Comparison of ENCODE assay signal across 8 mouse cellular contexts in the genomic region with DNA sequence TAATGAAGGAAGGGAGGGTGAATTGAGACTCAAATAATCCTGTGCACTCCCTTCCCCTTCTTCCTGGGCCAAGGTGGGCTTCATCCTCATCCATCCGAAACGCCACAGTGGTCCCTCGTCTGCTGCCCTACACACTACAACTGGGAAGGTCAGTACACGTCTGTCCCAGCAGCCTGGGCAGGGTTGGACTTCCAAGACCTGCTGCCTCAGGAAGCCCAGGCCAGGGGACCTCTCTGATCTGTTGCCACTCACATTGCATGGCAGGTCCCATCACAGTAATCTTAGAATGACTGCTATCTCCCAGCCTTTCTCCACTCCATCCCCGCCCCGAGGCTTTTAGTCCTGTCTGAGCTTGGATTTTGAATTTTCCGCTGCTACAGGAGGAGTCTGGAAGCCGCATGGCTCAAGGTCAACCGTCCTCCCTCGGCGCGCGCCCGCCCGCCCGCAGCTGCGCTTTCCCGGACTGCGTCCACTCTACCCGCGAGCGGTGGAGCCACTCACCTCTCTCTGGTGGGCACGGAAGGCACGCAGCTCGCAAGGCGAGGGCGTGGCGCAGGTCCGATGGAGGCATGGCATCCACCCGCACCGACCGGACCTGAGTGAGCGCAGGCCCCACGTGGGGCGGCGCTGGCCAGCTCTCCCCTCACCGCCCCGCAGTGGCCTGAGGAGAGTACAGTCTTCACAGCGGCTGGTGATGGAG. TPM values are rescaled to one million over a fixed set of nuclear protein-coding genes. Genes with fewer than 3 reads are reported as not detected.
DNase-seq lines count a peak whose midpoint lies in the region; ATAC-seq and TF ChIP-seq lines count a peak whose summit lies in the region.

A gene (minus strand): TSS at position 601 of the 700 bp plus-strand sequence.

- 3% methylated on average over 39 of the region's 39 CpGs for WGBS in heart, embryonic 16.5 days
- 3% methylated on average over 39 of the region's 39 CpGs for WGBS in midbrain, postnatal 0 days

- peak; percentile 21; the same call in 1 of the 2 replicates for TF ChIP-seq CTCF in midbrain, postnatal 0 days (IDR thresholded peaks at IDR 0.05)

- H3K9ac ChIP-seq in heart, embryonic 16.5 days (ENCODE audit: low read length): peak within 1 kb of the TSS; percentile 69
- peak within 1 kb of the TSS; percentile 57 for H3K9ac ChIP-seq in midbrain, postnatal 0 days (replicated peaks; ENCODE audit: low read length, poor library complexity, severe bottlenecking)

- peak within 1 kb of the TSS; percentile 61 for H3K4me3 ChIP-seq in heart, embryonic 16.5 days (ENCODE audit: low read length)
- peak within 1 kb of the TSS; percentile 47 for H3K4me3 ChIP-seq in midbrain, postnatal 0 days (ENCODE audit: low read depth, low read length)

- H3K4me1 ChIP-seq in heart, embryonic 16.5 days (ENCODE audit: control insufficient read depth, insufficient read depth, low read length): peaks cover 6% of the 10 kb centered on the region; the same call in 1 of the 2 replicates
- H3K4me1 ChIP-seq in midbrain, postnatal 0 days (ENCODE audit: insufficient read depth, low read length): 0 out of 2 replicates have a peak, but pooled peaks cover 7% of the 10 kb centered on the region

- DNase-seq in frontal cortex, postnatal 25 days (ENCODE audit: low spot score in 2 of 2): no peak
- peak; percentile 38 for DNase-seq in CD4-positive, CD25-positive, alpha-beta regulatory T cell, adult 2 months (ENCODE audit: low read depth, low spot score)
- DNase-seq in cerebellum, postnatal 36 days: peak; percentile 57 to 63
- DNase-seq in layer of hippocampus, postnatal 25 days (ENCODE audit: extremely low spot score in 1 of 2, low spot score in 1 of 2): no peak
- DNase-seq in midbrain, postnatal 0 days (ENCODE audit: low spot score): peak; percentile 53
- DNase-seq in c-Kit-positive CD71-positive TER-119-positive erythroid progenitor cells, embryonic 14.5 days (ENCODE audit: low spot score): no peak

- no peaks in the 10 kb centered on the region for H3K9me3 ChIP-seq in heart, embryonic 16.5 days (replicated peaks; ENCODE audit: control insufficient read depth, low read length)
- H3K9me3 ChIP-seq in midbrain, postnatal 0 days (ENCODE audit: low read length): no peaks in the 10 kb centered on the region

- ATAC-seq in frontal cortex, adult (ENCODE audit: low TSS enrichment): peak; percentile 20; the same call in 1 of the 2 replicates
- peak; percentile 83 for ATAC-seq in heart, embryonic 16.5 days (replicated peaks; ENCODE audit: extremely low read depth, insufficient read depth, low FRiP score)
- ATAC-seq in midbrain, postnatal 0 days (ENCODE audit: low FRiP score): peak; percentile 79

- H3K27me3 ChIP-seq in heart, embryonic 16.5 days (ENCODE audit: control insufficient read depth, insufficient read depth, low read length): no peaks in the 10 kb centered on the region; the same call in 1 of the 2 replicates
- no peaks in the 10 kb centered on the region for H3K27me3 ChIP-seq in midbrain, postnatal 0 days (ENCODE audit: insufficient read depth, low read length)

- H3K36me3 ChIP-seq in heart, embryonic 16.5 days (ENCODE audit: control insufficient read depth, insufficient read depth): no peaks in the 10 kb centered on the region
- H3K36me3 ChIP-seq in midbrain, postnatal 0 days (ENCODE audit: insufficient read depth, low read length): peaks cover 9% of the 10 kb centered on the region

- H3K4me2 ChIP-seq in heart, embryonic 16.5 days (ENCODE audit: low read depth, low read length): peak within 1 kb of the TSS; percentile 73
- peak within 1 kb of the TSS; percentile 87 for H3K4me2 ChIP-seq in midbrain, postnatal 0 days (ENCODE audit: low read depth, low read length, poor library complexity, severe bottlenecking)

- 0 out of 2 replicates have a peak within 1 kb of the TSS, but pooled peaks have one; percentile 25 for H3K27ac ChIP-seq in heart, embryonic 16.5 days (ENCODE audit: low read length)
- H3K27ac ChIP-seq in midbrain, postnatal 0 days (ENCODE audit: low read depth, low read length): no peak within 1 kb of the TSS

RNA-seq across cellular contexts. Expression of the gene that starts here (rescaled TPM):
- polyA plus RNA-seq in heart, embryonic 16.5 days (2015; fragmentation: Nextera tagmentation; extraction: Ambion mirVana): 8.1 and 8.7 TPM in 2 replicates
- total RNA-seq in layer of hippocampus, postnatal 25 days (2021): 10 to 100 TPM; 18.1 to 20.7 TPM
- 22.3 and 28.4 TPM in 2 replicates for total RNA-seq in midbrain, postnatal 0 days (2014; rRNA removed)
- polyA plus RNA-seq in midbrain, postnatal 0 days (2015; fragmentation: Nextera tagmentation; extraction: Ambion mirVana): 6.2 and 8.7 TPM in 2 replicates

Comparison
In these comparisons a context has a peak if more than half of its experiments do, and no peak if none do; other contexts are left out.
1. ATAC-seq: peak in every context shown above with its lines; median percentile 83 in heart, embryonic 16.5 days; 79 in midbrain, postnatal 0 days; 20 in frontal cortex, adult.
2. DNase-seq: peak in CD4-positive, CD25-positive, alpha-beta regulatory T cell, adult 2 months (single experiment), cerebellum, postnatal 36 days (2 of 2) and midbrain, postnatal 0 days (single experiment); none in frontal cortex, postnatal 25 days (0 of 2), layer of hippocampus, postnatal 25 days (0 of 2) and c-Kit-positive CD71-positive TER-119-positive erythroid progenitor cells, embryonic 14.5 days (single experiment).